Mouse (Mus musculus) brain, embryonic 18.5 days (tissue): ENCODE data around the gene Lclat1.

Source experiments
- DNase-seq: peaks from one replicate; pipeline ENCODE4 v3.0.0-alpha.2; 2012; ENCODE audit warnings: low read depth, low spot score

Lclat1 gene

GRCm38 (mm10) chr17:73196139-73196538, 88.4 kb downstream of the Lclat1 start:
- no peak for DNase-seq

DNA sequence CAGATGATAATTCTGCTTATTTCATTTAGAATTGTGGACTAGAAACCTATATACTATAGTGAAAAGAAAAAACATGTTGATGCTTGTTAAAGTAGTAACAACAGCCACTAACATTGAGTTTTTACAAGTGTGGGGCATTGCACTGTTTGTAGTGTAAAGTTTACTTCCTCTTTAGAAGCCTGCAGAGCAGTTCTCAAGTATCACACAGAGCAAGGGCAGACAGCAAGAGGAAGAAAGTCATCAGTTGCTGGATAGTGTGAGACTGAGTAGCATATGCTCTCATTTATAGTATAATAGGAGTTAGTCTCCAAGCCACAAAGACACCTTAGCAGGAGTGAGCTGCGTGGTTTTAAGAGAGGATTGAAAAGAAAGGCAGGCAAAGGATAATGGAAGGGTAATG, 89.9 kb downstream of the Lclat1 start:
- DNase-seq, result no peak

DNA sequence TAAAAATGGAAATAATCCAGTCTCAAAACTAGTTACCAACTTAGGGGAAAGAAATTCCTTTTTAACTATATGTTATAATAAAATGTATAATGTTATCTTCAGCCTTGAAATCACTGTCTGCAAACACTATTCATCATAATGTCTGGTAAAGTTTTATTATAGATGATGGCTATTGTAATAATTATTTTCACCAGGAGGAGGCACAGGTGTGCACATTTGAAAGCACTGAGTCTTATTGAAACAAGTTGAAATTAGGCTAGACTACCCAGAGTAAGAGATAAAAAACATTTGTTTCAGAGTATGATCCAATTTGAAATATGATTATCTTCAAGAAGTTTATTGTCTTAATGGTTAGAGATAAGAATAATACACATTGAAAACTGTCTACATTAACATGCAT, 91.6 kb downstream of the Lclat1 start:
- no peak for DNase-seq

DNA sequence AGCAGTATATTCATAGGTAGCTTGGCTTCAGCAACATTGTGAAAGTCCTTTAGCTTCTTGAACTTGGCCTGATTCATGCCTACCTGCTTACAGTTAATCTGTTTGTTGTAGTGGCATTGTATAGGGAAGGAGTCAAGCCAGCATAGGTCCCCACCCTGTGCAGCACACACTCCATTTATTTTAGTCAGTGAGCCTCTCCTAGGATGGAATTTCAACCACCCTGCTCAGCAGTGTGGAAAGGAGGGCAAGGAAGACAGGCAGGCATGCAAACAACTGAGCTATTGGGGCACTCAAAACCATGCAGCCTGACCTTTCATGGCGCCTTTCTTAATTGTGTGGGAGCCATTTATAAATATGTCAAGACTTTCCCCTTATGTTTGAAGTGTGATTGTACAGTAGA, 92.6 kb downstream of the Lclat1 start:
- DNase-seq, result no peak

DNA sequence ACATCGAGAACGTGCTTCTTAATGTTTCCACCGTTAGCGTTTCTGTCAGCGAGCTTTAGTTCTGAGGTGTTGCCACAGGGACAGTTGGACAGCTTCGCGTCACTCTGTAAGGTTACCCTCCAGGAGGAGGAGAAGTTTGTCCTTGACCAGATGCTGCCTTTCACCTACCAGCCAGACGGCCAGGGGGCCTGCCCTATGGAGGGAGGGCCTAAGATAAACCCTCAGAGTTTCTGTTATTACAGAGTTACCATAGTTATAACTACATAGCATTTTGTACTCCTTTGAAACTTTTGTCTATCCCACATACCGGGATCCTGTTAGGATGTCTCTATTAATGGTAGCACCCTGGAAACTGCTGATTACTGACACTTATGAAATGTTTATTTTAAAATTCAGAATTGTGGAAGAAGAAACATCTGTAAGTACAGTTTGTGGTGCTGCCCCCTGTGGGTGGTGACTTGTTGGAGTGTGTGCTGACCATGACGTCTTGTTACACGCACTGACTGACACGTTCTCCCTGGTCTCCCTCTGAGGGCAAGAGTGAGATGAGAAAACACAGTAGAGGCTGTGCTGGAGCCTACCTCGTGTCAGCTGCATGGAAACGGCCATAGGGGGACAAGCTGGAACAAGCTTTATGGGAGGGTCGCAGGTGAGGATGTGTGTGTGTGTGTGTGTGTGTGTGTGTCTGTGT, 96.0 kb downstream of the Lclat1 start:
- DNase-seq, result no peak

- no peak for DNase-seq
Observed at GRCm38 (mm10) chr17:73210960-73211531, 103.3 kb downstream of the Lclat1 start.

GRCm38 (mm10) chr17:73212754-73213153, 105.0 kb downstream of the Lclat1 start:
- no peak for DNase-seq

- DNase-seq, result no peak
Observed at GRCm38 (mm10) chr17:73213187-73213586, 105.4 kb downstream of the Lclat1 start.

GRCm38 (mm10) chr17:73213677-73214076, 105.9 kb downstream of the Lclat1 start:
- DNase-seq, result no peak

DNA sequence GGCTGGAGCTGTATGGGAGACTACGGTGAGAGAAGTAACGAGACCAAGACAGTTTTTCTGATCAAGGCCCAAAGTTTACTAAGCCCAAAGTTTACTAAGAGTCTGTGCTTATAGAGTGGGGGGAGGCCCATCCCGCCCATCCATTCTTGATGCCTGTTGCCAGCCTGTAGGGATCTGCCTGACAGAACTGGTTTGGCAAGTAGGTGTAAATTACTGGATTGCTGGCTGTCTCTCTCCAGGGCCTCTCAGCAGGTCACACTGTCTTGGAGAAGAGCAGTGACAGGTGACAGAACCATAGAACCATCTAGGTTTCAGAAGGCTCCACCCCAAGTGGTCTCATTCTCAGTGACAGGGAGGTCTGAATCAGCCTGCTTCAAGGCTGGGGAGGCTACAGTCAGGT, 109.5 kb downstream of the Lclat1 start:
- no peak for DNase-seq

GRCm38 (mm10) chr17:73220746-73221145, 113.0 kb downstream of the Lclat1 start:
- no peak for DNase-seq

DNA sequence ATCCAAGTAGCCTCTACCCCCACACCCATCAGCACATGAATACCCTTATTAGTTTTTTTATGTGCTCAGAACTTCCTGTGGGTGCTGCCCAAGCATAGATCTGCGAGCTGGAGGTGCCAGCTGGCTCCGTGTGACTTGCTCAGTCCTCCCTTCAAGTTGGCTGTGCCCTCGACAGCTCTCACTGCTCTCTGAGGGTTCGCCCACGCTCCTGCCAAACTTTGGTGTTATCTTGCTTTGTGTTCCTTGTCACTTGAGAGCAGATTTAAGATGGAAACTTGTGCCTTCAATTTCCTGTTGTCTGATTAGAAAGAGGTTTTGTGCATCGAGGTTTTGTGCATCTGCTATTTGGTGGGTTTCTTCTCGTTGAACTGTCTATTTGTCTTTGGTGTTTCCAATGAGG, 114.3 kb downstream of the Lclat1 start:
- DNase-seq, result no peak

- no peak for DNase-seq
Observed at GRCm38 (mm10) chr17:73225442-73225841, 117.7 kb downstream of the Lclat1 start.

- no peak for DNase-seq
Observed at GRCm38 (mm10) chr17:73225996-73226395, 118.2 kb downstream of the Lclat1 start.

- no peak for DNase-seq
Observed at GRCm38 (mm10) chr17:73226595-73226994, 118.8 kb downstream of the Lclat1 start.

GRCm38 (mm10) chr17:73227361-73227760, 119.6 kb downstream of the Lclat1 start:
- no peak for DNase-seq

GRCm38 (mm10) chr17:73229445-73230155, 121.8 kb downstream of the Lclat1 start:
- DNase-seq, result no peak

- no peak for DNase-seq
Observed at GRCm38 (mm10) chr17:73230340-73230989, 122.7 kb downstream of the Lclat1 start.

- DNase-seq, result no peak
Observed at GRCm38 (mm10) chr17:73231337-73231736, 123.6 kb downstream of the Lclat1 start.

GRCm38 (mm10) chr17:73232593-73232992, 124.8 kb downstream of the Lclat1 start:
- DNase-seq, result no peak

DNA sequence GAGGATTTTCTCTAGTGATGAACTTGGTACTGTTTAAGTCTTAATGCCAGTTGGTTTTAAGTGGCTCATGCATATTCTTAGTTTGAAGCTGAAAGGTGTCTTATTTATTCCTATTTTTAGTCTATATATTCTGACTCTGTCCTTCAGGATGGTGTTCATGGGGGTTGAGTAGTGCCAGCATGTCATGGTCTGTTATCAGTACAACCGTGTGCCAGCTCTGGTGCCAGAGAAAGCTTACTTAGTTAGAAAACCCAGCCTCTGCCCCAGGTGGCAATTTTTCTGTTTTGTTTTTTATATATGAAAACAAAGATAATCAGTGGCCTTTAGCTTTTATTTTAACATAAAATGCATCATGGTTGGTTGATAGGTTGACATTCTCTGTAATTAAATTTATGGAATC, 126.2 kb downstream of the Lclat1 start:
- DNase-seq, result no peak

DNA sequence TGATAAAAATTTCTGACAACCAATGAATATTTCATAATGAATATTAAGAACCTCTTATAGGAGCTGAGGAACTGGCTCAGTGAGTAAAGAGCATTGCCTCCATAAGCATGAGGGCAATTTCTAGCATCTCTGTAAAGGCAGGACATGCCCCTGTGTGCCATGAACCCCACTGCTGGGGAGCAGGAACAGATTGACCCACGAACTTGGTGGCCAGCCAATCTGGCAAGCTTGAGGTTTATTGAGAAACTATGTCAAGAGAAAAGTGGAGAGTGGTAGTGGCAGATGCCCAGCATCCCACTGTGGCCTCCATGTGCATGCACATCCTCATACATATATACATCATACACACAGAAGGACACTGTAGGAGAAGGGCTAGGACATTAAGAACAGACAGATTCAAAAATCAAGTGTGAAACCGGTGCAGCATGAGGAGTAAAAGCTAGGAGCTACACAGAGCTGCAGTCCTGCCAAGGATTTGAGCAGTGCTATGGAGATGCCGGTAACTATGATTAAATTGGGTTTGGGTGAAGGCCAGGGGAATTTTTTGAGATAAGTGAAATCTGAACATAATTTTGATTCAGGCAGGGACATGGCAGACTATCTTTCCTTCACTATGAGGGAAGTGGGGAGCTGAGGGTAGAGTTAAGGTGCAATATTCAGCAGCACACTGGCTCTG, 129.5 kb downstream of the Lclat1 start:
- DNase-seq, result no peak
